In the genomic region with DNA sequence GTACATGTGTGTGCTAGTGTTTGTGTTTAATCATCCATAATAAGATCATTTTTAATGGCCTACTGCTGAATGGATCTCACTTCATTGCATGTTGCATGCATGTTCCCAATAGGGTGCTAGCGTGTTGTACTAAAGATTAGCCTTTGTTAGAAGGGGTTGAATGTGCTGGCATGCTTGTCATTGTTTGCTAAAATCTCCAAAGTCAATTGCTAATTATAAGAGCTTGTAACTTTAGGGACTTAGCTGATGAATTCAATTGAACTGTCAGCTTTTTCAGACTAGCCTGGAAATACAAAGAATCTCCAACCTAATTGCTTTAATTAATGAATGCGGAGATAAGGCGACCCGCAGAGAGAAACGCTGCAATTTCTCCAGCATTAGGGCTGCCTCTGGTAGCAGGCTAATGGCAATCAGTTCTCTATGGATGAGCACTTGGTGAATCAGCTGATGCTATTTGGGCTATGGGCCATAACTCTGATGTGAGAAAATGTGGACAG, we compare ENCODE assay signal across 18 mouse cellular contexts.
DNase-seq lines count a peak whose midpoint lies in the region; ATAC-seq lines count a peak whose summit lies in the region.
"Had no signal": no experiment of that assay in that cellular context is flagged by ENCODE, and none has a peak within 500 bp of the region (broad histone marks: within the 10 kb centered on the region; RNA-seq: fewer than 3 reads in every experiment).

No protein-coding gene starts in this region.

- no peak overlapping the region for H3K9ac ChIP-seq in neural tube, embryonic 12.5 days
- no peak overlapping the region for H3K9ac ChIP-seq in midbrain, embryonic 15.5 days
- H3K9ac ChIP-seq: embryonic facial prominence, embryonic 13.5 days; limb, embryonic 13.5 days; liver, embryonic 15.5 days; stomach, embryonic 15.5 days had no signal

- no peaks in the 10 kb centered on the region for H3K4me1 ChIP-seq in neural tube, embryonic 12.5 days
- peaks cover 3% of the 10 kb centered on the region; the same call in 1 of the 2 replicates for H3K4me1 ChIP-seq in midbrain, embryonic 15.5 days
- H3K4me1 ChIP-seq: embryonic facial prominence, embryonic 13.5 days; limb, embryonic 13.5 days; liver, embryonic 15.5 days; stomach, embryonic 15.5 days had no signal

- no peak overlapping the region for H3K27ac ChIP-seq in neural tube, embryonic 12.5 days
- H3K27ac ChIP-seq in midbrain, embryonic 15.5 days = 0 out of 2 replicates have a peak overlapping the region, but pooled peaks have one; percentile 42
- H3K27ac ChIP-seq: embryonic facial prominence, embryonic 13.5 days; heart, adult 2 months; left cerebral cortex, adult 2 months; limb, embryonic 13.5 days; liver, embryonic 15.5 days; stomach, embryonic 15.5 days had no signal

- no peak overlapping the region for H3K4me2 ChIP-seq in neural tube, embryonic 12.5 days (replicated peaks)
- H3K4me2 ChIP-seq in midbrain, embryonic 15.5 days = no peak overlapping the region
- H3K4me2 ChIP-seq: embryonic facial prominence, embryonic 13.5 days; limb, embryonic 13.5 days; liver, embryonic 15.5 days; stomach, embryonic 15.5 days had no signal

- no peaks in the 10 kb centered on the region for H3K27me3 ChIP-seq in neural tube, embryonic 12.5 days (replicated peaks)
- no peaks in the 10 kb centered on the region for H3K27me3 ChIP-seq in midbrain, embryonic 15.5 days (replicated peaks)
- H3K27me3 ChIP-seq: embryonic facial prominence, embryonic 13.5 days; limb, embryonic 13.5 days; liver, embryonic 15.5 days; stomach, embryonic 15.5 days had no signal

- WGBS in neural tube, embryonic 12.5 days = 62% methylated on average over 5 of the region's 5 CpGs
- 38% methylated on average over 5 of the region's 5 CpGs for WGBS in midbrain, embryonic 15.5 days

- H3K36me3 ChIP-seq in neural tube, embryonic 12.5 days = no peaks in the 10 kb centered on the region
- no peaks in the 10 kb centered on the region for H3K36me3 ChIP-seq in midbrain, embryonic 15.5 days (replicated peaks)
- H3K36me3 ChIP-seq: embryonic facial prominence, embryonic 13.5 days; limb, embryonic 13.5 days; liver, embryonic 15.5 days; stomach, embryonic 15.5 days had no signal

- H3K9me3 ChIP-seq in neural tube, embryonic 12.5 days = no peaks in the 10 kb centered on the region
- no peaks in the 10 kb centered on the region for H3K9me3 ChIP-seq in midbrain, embryonic 15.5 days
- H3K9me3 ChIP-seq: embryonic facial prominence, embryonic 13.5 days; limb, embryonic 13.5 days; liver, embryonic 15.5 days; stomach, embryonic 15.5 days had no signal

- peak; percentile 12 to 23 for DNase-seq in cerebellum, postnatal 10 days
- DNase-seq in cerebellum, adult 8-10 months = no peak
- no peak for DNase-seq in neural tube, embryonic 10.5 days (ENCODE audit: extremely low spot score, low spot score)
- peak; percentile 11 for DNase-seq in telencephalon, adult 2 months (ENCODE audit: low read depth, low spot score)
- no peak for DNase-seq in spleen, postnatal 14 days (ENCODE audit: low spot score in 2 of 2)
- DNase-seq in lung, postnatal 25 days (ENCODE audit: low spot score) = no peak
- DNase-seq: adrenal gland, postnatal 14 days; cerebellum, postnatal 25 days; heart, adult 2 months; lung, postnatal 10 days; thymus, postnatal 25 days had no signal

- ATAC-seq in neural tube, embryonic 12.5 days (ENCODE audit: low FRiP score, low read depth) = peak; percentile 65; the same call in 1 of the 2 replicates
- peak; percentile 84 for ATAC-seq in midbrain, embryonic 15.5 days (replicated peaks)

- no peak overlapping the region for H3K4me3 ChIP-seq in neural tube, embryonic 12.5 days
- H3K4me3 ChIP-seq in midbrain, embryonic 15.5 days = no peak overlapping the region
- H3K4me3 ChIP-seq: embryonic facial prominence, embryonic 13.5 days; heart, adult 2 months; left cerebral cortex, adult 2 months; limb, embryonic 13.5 days; liver, embryonic 15.5 days; stomach, embryonic 15.5 days had no signal

Comparison
In these comparisons a context has a peak if more than half of its experiments do, and no peak if none do; other contexts are left out.
1. DNase-seq: peak in cerebellum, postnatal 10 days (2 of 2) and telencephalon, adult 2 months (single experiment); none in cerebellum, adult 8-10 months (single experiment), neural tube, embryonic 10.5 days (single experiment), spleen, postnatal 14 days (0 of 2) and lung, postnatal 25 days (single experiment).